Mouse (Mus musculus) megakaryocyte progenitor cell, adult 5-6 weeks (primary cell): Measurements from ENCODE around the gene Map3k20. TPM values are rescaled to one million over a fixed set of nuclear protein-coding genes. Genes with fewer than 3 reads are reported as not detected.
A peak's percentile ranks its signal among the peaks of the same experiment; 100 is the strongest.

Experiments
- ATAC-seq: replicated peaks from 2 replicates; pipeline ENCODE4 v1.8.0; 2016; ENCODE audit warnings: mild to moderate bottlenecking, moderate TSS enrichment, inconsistent platforms; ENCODE audit not compliant: poor library complexity
- total RNA-seq, 2 experiments: library from RNA; stranded (forward) in 1 of 2; stranded (reverse) in 1 of 2; fragments of 157-497, 149-512 nt in 1 of 2; fragments of 200-1000 nt in 1 of 2; gene quantifications; 2 replicates each; pipeline versions ENCODE4 v1.2.3 to v1.2.4; 2015 to 2017

The Map3k20 gene
- total RNA-seq, 2 experiments from 2014 or later: 57.9 to 76.0 TPM

GRCm38 (mm10) chr2:72475797-72476485 lies 190.5 kb downstream of the Map3k20 start, which contains the start of gene Cdca7:
Gene Cdca7 (plus strand): TSS chr2:72476159.
- peak; percentile 69 for ATAC-seq

GRCm38 (mm10) chr2:72476486-72477211 lies 191.2 kb downstream of the Map3k20 start:
- ATAC-seq: peak; percentile 12

- ATAC-seq: no peak
These were observed 191.8 kb downstream of the Map3k20 start for GRCm38 (mm10) chr2:72477221-72477620.

GRCm38 (mm10) chr2:72478176-72478575 lies 192.7 kb downstream of the Map3k20 start:
- no peak for ATAC-seq

DNA sequence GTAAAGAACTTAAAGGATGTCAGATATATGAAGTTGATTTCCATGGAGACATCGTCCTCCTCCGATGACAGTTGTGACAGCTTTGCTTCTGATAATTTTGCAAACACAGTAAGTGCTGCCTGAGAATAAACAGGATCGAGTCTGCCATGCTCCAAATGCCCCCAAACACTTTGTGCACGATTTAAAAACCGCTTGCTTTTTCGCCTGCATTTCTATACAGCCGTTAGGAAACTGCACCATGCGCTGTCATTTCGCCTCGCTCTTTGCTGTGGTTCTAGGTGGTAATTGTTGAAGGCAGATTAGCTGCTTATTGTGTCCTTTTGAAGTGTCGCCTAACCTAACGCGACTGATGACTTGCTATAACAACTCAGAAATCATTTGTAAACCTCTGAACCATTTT lies 193.5 kb downstream of the Map3k20 start:
- ATAC-seq: no peak

- 0 out of 2 replicates have a peak, but pooled peaks have one; percentile 17 for ATAC-seq
These were observed 194.4 kb downstream of the Map3k20 start for GRCm38 (mm10) chr2:72479818-72480217.

DNA sequence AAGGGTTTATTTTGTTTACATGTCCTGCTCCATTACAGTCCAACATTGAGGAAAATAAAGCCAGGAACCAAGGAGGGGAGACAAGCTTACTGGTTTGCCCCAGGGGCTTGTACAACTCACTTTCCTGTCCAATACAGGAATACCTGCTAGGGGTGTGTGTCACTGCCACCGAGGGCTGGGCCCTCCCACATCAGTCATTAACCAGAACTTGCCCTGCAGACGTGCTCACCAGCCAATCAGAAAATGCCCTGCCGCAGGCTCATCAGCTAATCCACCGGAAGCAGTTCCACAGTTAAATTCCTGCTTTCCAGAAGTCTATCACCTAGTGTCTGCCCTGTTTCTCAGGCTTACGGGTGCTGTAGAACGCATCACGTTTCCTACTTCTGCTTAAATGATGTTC lies 206.2 kb downstream of the Map3k20 start:
- no peak for ATAC-seq

Other genes starting within 250 kb of the Map3k20 start
- gene Cdca7, start 190.5 kb downstream of the Map3k20 start, total RNA-seq (2015): 155 and 165 TPM in 2 replicates
- 221 and 252 TPM in 2 replicates for gene Cdca7, start 190.5 kb downstream of the Map3k20 start, total RNA-seq (2017)